Mouse (Mus musculus) granulocyte monocyte progenitor cell, adult 5-6 weeks (primary cell): ENCODE measurements around the gene Tmem109. TPM values are rescaled to one million over a fixed set of nuclear protein-coding genes. Genes with fewer than 3 reads are reported as not detected.

Source experiments
- ATAC-seq: replicated peaks from 2 replicates; pipeline ENCODE4 v1.8.0; 2016; ENCODE audit warnings: mild to moderate bottlenecking, moderate TSS enrichment, inconsistent platforms; ENCODE audit not compliant: poor library complexity, severe bottlenecking
- total RNA-seq, 2 experiments: library from RNA; stranded (forward) in 1 of 2; stranded (reverse) in 1 of 2; fragments of 200-712, 200-1000 nt in 1 of 2; fragments of >200 nt in 1 of 2; fragmentation: Nextera tagmentation in 1 of 2; gene quantifications; 2 replicates each; pipeline ENCODE4 v1.2.3; 2014 to 2017

Tmem109 gene
- total RNA-seq (2014; fragmentation: Nextera tagmentation): 25.2 and 25.3 TPM in 2 replicates
- 7.8 and 11.6 TPM in 2 replicates for total RNA-seq (2017)

DNA sequence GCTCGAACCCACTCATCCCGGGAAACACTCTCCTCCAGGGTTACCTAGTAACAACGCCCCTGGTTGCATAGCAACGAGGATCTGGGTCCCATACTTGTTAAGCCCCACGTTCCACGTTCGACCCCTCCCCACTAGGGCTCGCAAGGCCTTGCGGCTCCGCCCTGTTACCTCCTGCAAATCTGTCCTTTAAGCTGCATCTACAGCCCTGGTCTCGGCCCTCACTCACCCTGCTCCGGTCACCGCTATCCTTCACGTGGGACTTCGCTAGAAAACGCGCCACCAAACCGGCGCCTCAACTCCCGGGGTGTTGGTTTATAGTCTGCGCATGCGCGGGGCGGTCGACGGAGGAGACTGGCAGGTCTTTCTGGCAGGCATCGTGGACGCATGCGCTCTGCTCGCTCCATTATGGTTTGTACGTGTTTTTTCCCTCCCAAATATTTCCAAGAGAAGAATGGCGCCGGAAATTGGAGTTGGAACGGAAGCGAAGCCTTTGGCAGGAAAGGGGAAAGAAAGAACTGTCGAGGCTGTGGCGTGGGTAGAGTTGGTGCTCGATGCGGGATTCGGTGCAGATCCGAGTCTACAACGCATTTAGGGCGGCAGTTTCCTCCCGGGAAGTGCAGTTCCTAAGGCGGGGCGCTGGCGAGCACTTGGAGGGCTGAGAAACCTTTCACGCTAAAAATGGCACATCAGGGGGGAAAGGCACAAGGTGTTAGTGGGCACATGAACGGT is at the start of gene Tmem109:
Gene Tmem109 (minus strand): TSS at position 576 of the 729 bp plus-strand sequence.
- peak; percentile 68 for ATAC-seq

DNA sequence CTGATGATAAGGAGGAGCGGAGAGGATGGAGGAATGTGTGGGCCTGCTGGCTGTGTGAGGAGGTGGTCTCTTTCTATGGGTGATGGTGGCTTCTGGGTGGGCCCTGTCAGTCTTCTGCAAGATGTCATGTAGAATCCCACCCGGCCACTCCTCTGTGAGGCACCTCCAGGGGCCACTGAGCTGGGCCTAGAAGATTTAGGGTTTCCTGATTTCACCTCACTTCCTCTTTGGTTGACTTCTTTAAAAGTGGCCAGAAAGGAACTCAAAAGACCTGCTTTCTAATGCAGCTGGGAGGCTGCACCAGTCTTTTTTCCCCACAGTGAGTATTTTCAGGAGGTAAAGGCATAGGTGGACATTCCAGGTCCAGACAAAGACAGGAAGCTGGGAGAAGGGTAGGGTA is 48.8 kb upstream of the Tmem109 start:
- ATAC-seq: peak; percentile 62

DNA sequence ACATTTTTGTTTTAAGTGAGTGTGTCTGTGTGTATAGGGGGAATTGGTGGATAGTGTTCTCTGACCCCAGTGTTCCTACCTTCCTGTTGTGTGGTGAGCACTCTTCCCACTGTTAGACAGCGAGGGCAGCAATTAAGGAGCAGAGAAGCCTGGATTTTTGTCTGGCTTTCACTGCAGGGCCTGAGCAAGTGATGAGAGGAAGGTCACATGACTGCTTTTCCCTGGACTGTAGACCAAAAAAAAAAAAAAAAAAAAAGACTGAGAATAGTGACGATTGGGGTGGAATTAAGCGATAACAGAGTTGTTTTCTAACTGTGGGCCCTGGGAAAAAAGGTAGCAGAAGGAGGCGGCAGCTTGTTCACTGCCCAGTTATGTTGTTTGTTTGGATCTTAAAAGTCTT is 44.9 kb upstream of the Tmem109 start:
- no peak for ATAC-seq

DNA sequence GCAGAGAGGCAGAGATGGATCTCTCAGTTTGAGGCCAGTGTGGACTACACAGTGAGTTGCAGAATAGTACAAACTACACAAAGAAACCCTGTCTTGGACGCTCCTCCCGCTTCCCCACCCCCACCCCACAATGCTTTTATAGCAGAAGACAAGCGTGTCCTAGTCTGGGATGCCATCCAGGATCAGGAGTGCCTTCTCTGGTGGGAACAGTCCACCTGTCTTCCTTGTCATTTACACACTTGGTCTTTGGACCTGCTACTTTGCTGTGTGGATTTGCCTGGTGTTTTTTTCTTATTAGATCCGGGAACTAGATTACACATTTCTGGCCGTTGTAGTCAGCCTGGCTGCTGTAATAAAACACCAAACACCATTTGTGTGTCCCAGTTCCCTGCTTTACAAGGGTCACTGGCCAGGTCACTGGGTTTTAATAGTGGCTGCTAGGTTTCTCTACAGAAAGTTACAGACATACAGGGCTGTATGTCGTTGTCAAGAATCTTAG is 44.4 kb upstream of the Tmem109 start:
- no peak for ATAC-seq

DNA sequence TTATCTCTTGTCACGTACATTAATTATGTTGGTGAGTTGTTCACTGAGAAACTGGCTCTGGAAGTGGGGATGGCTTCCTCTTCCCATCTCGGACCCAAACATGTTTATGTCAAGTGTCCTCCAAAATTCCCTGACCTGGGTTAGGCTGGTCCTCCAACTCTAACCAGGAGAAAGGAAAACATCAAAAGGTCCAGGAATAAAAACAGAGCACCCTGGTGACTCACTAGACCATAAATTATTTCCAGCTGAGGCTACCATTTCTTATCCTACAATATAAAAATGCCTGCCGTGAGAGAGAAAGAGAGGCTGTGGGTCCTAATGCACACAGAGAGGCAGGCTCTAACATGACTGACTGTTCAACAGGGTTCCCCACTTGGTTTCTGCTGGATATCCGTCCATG is 42.4 kb upstream of the Tmem109 start:
- no peak for ATAC-seq

DNA sequence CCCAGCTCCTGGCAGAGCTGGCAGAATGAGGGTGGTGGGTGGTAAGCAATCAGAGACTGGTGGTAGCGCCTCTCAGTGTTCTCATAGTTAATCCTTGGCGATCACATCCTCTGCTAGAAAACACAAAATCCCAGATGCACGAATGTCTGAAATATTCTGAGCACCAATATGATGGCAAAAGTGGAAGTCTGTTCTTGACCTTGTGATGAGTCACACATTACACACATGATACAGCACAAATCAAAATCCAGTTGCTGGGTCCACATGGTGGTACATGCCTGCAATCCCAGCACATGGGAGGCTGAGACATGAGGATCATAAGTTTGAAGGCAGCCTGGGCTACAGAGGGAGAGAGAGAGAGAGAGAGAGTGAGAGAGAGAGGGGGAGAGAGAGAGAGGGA is 39.3 kb upstream of the Tmem109 start:
- no peak for ATAC-seq

DNA sequence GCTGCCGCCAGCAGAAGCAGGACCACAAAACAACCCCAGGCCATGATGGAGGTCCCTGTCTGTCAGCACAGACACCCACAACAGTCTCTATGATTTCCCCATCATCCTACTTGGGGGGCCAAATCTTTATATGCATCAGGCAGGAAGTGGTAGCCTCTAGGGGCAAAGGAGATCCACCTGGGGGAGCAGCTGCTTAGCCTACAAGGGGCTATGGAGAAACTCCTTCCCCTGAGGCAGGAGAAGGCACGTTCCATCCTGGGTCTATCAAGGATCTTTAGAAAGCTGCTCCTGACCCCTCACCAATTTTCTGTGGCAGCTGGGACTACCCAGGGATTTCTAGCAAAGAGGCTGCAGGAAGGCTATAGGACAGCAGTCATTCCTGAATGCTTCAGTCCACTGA is 38.7 kb upstream of the Tmem109 start, which contains the start of gene Zp1:
Gene Zp1 (minus strand): TSS at position 101 of the 400 bp plus-strand sequence.
- ATAC-seq: no peak

DNA sequence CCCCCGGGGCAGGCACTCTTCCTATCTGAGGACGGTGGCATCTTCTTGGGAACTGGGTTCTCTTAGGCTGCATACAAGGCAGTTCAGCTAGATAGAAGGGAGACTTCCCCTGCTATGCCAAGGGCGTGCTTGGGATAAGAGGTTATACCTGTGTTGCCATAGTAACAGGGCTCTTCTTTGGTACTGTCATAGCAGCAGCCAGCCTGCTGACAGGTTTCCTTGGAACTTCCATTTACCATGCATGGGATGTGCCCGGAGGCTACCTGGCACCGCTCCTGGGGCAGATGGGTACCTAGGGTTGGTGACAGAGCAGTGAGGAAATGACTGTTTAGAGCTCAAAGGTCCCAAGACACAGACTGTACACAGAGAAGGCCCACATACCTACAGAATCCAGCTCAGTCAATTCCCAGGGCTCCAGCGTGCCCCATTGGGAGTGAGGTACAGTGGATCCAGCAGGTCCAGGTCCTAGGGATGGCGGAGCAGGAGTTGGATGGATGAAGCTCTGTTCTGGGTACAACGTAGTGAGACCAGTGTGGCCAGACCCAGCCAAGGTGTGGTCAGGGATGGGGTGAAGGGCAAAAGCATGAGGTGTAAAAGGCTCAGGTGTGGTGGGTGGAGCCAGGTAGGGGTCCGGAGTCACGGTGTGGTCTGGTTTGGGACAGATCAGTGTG is 36.7 kb upstream of the Tmem109 start:
- no peak for ATAC-seq

DNA sequence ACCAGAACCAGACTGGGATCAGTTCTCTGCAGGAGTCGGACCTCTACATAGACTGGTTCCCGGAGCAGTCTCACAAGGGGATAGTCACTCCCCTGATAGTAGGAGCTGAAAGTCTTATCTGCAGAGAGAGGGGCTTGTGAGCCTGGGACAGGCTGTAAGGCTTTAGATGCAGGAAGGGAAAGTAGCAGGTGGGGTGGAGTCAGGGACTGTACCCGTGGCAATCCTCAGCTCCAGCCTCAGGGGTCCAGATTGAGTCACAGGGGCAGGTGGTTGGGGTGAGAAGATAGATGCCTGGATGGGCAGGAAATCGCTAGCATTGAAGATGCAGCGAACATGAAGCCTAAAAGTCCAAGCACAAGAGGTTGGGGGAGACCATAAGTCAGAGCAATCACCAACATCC is 34.7 kb upstream of the Tmem109 start:
- no peak for ATAC-seq

DNA sequence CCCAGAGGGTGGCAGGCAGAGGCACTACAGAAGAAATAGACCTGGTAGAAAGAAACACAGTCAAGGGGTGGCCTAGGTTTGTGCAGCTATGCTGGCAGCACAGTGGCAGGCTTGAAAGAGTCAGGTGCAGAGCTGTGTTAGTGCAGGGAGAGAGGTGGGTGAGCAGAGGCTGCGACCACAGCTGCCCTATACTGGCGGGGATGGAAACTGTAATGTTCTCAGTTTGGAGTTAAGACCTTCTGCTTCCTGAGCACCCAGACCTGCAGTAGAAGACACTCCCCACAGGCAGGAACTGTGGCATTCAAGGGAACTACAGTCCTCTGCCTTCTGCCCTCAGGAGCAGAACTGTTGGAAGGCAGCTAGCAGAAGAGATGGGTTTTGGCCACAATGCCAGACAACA is 33.1 kb upstream of the Tmem109 start:
- ATAC-seq: peak; percentile 29; the same call in 1 of the 2 replicates

DNA sequence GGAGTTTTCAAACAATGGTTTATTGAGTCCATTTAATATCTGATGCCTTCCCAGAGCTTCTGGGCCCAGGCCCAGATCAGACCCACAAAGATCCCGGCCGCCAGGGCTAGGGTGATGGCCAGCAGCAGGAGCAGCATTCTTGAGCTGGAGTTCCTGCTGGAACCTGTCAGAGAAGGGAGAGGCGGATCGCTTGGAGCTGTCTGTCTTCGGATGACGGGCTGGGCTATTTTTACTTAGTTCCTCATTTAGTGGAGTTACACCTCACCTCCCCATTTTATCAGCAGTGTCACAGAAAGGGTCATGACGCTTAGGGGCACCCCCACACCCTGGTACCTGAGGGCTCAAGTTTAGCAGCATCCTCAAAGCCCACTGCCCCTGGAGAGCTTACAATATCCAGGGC is 32.5 kb upstream of the Tmem109 start:
- ATAC-seq: peak; percentile 82

DNA sequence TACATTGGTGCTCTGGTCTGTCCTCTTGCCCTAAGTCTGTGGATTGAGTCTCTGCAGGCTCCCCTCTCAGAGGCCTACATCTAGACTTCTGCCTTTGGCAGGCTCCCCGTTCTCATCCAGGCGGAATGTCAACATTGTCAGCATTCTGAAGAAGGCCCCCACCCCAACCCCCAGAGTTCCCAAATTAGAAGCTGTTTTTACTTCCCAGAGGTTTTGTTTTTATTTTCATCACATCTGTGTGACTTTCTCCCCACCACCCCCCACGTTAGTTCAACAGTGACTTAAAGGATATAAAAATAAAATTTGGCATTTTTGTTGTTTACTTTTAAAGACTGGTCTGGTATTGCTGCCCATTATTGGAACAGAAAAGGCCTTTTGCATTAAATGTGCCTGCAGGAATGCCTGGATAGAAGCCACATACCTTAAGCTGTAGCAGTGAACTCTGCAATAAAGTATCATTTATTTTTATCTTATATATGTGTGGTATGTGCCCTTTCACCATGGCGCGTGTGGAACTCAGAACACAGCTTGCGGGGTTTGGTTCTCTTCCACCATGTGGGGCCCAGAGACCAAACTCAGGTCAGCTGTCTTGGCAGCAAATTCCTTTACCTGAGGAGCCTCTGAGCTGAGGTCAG is 27.4 kb upstream of the Tmem109 start:
- no peak for ATAC-seq

DNA sequence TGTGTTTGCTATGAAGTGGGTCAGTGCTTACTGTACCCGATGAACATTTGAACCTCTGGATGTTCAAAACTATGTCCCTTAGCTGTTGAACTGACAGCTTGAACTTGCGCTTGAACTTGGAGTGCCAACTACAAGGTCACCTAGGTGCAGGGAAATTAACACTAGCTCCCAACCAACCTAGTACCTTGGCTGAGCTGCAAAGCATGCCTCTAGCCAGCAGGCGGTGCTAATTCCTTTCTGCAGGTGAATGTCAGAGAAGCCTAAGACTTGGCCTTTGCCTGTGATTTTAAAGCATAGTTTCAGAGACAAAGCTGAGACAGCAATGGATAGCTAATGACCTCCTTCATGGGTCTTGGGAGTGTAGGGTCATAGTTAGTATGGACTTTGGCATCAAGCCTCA is 26.1 kb upstream of the Tmem109 start:
- peak; percentile 55; the same call in 1 of the 2 replicates for ATAC-seq

DNA sequence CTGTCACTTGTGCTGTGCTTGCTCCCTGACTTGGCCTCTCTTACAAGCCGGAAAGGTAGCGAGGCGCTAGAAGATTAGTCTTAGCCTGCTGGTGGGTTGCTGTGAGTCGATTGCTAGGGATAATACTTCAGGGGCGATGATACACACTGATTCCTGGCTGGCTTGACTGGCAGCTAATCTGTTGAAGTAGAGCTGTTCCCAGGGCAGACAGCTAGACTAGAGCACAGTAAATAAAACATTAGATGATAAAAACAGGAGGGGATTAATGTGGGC is 23.9 kb upstream of the Tmem109 start:
- ATAC-seq: no peak

DNA sequence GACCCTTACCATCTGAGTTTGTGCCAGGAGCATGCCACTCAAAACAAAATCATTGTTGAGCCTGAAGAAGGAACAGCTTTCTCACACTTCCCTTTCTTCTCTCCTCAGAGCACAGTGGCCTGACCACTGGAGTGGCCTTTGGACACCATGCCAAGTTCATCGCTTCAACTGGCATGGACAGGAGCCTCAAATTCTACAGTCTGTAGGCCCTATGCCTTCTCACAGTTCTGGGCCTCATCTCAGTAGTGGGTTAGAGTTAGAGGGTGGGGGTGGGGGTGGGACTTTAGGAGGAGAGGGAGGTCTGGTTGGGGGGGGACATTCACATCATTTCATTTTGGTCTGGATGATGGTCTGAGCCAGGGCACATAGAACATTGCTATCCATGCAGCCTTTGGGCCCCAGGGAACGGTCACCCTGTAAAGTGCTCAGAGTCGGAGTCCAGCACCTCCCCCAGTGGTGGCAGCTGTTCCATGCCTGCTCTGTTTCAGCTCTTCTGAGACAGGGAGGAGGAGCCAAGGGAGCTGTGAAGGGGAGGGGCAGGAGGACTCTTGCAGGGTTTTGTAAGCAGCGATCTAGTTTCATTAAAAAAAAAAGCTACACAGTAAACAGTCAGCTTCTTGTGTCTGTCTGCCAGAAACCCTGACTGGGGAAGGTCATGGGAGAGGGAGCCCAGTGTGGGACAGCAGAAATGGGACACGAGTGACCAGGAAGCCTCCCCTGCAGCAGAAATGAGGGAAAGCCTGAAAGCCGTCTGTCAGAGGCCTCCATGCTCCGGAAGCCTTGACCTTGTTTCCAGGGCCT is 23.3 kb upstream of the Tmem109 start:
- peak; percentile 54; the same call in 1 of the 2 replicates for ATAC-seq

DNA sequence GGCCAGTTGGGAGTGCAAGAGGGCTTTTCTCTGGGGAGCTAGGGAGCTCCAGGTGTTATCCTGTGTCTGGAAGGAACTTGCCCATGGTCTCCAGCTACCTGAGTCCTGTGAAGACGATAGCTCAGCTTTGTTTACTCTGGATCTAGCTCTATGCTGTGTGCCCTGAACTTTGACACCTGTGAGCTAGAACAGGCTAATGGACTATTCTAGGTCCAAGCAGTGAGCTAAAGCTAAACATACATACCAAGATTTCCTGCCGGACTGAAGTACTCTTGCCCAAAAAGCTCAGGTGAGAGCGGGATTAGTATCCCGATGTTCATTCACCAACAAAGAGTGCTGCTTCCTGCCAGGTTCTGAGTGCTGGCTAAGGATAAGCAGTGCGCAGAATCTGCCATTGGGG is 22.7 kb upstream of the Tmem109 start:
- ATAC-seq: no peak

DNA sequence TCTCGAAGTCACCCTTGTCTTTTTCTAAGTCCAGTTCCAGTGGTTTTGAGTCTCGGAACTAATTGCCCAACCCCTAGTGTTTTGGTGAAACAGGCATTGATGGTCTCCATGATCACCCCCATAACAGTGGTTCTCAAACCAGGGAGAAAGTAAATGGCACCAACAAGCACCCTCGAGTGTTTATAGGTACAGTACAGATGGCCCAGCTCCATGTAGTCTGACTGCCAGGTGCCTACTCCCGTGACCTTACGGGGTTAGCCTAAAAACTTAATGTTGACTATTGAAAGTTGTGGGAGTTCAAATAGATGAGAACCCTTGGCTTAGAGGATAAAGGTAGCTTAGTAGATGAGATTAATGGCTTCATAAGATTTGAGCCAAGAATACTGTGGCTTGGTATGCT is 19.2 kb upstream of the Tmem109 start:
- ATAC-seq: no peak

DNA sequence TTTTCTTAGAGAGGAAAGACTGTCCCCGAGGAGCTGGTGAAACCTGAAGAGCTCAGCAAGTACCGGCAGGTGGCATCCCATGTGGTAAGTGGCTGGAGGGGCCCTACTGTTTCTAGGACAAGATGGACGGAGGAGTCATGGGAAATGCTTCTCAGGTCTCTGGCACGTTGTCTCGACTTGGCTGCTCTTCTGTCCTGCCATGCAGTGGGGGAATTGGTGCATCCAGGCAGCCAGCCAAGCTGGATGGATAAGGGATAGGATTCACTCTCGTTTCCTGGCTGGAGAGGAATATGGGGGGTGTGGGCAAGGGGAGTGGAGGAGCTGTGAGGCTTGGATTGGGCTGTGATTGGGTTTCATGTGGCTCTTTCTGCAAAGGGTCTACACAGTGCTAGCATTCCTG is 18.5 kb upstream of the Tmem109 start:
- no peak for ATAC-seq

DNA sequence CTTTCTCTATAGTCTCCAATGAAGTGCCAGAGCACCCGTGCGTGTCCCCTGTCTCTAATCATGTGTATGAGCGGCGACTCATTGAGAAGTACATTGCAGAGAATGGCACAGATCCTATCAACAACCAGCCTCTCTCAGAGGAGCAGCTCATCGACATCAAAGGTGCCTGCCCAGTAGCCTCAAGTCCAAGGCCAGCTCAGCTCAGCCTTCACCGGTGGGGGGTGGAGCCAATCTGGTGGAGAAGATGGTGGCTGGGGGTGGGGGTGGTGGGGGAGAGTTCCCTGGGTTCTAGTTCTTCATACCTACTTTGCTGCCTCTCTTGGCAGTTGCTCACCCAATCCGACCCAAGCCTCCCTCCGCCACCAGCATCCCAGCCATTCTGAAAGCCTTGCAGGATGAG is 15.7 kb upstream of the Tmem109 start:
- ATAC-seq: no peak

DNA sequence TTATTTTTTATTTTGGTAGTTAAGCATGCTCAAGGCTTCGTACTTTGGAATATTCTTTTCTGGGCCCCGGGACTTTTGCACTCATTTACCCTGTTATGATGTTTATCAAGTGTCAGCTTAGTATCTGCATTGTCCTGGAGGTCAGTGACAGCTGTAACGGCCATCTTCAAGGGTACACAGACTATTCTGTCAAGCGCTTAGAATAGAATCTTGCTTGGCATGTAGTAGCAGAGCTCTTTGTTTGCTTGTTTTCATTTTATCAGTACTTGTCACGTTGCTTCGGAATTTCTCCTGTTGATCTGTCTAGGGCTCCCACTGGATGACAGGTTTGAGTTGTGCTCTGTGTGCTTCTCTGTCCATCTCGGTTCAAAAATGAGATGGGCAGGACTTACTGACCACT is 15.0 kb upstream of the Tmem109 start:
- ATAC-seq: no peak

DNA sequence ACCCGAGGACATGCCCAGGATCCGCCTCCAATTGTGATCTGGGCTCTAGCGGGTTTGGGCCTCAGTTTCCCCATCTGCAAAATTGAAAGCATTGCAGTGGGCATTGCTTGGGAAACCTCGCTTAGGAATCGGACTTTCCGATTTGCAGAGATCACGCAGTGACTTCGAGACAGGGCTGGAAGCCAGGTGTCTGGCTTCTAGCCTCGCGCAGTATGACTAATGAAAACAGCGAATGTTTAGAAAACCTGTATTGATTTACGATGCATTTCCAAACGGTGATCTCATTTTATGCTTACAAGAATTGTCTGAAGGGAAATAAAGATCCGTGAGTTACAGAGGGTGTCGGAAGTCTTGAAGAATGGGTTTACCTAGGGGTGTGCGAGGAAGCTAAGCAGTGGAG is 13.9 kb upstream of the Tmem109 start:
- no peak for ATAC-seq
